Mouse (Mus musculus) intestine, embryonic 15.5 days (tissue): Measurements from ENCODE around the gene Nudt13. TPM values are rescaled to one million over a fixed set of nuclear protein-coding genes. Genes with fewer than 3 reads are reported as not detected.
A peak's percentile ranks its signal among the peaks of the same experiment; 100 is the strongest.
"Not testable (repeated sequence)": the region's sequence is repeated elsewhere in the genome, so short reads cannot be mapped to it uniquely, and the experiment has no call there.

Experiments
- ATAC-seq: fragments of 200-750 bp; cut with Nextera tagmentation; 2 replicates; pipeline ENCODE4 v1.8.0; 2017; ENCODE audit warnings: moderate TSS enrichment, moderate library complexity
- H3K27ac ChIP-seq: fragments of 300-500 bp; sonication (generic); 2 replicates; pipeline ENCODE4 v1.5.1; 2015; ENCODE audit warnings: mild to moderate bottlenecking, inconsistent platforms
- H3K27me3 ChIP-seq: fragments of 300-500 bp; sonication (generic); replicated peaks from 2 replicates; pipeline ENCODE4 v1.6.1; 2015; ENCODE audit warnings: inconsistent platforms
- H3K36me3 ChIP-seq: fragments of 300-500 bp; sonication (generic); 2 replicates; pipeline ENCODE4 v1.6.1; 2015; ENCODE audit warnings: inconsistent platforms
- H3K4me1 ChIP-seq: fragments of 300-500 bp; sonication (generic); replicated peaks from 2 replicates; pipeline ENCODE4 v1.6.1; 2015; ENCODE audit warnings: inconsistent platforms
- H3K4me2 ChIP-seq: fragments of 300-500 bp; sonication (generic); replicated peaks from 2 replicates; pipeline ENCODE4 v1.6.1; 2015; ENCODE audit warnings: mild to moderate bottlenecking, inconsistent platforms
- H3K4me3 ChIP-seq: fragments of 300-500 bp; sonication (generic); replicated peaks from 2 replicates; pipeline ENCODE4 v1.5.1; 2015; ENCODE audit warnings: inconsistent platforms
- H3K9ac ChIP-seq: fragments of 300-500 bp; sonication (generic); 2 replicates; pipeline ENCODE4 v1.6.1; 2015; ENCODE audit warnings: inconsistent platforms
- H3K9me3 ChIP-seq: fragments of 300-500 bp; sonication (generic); 2 replicates; pipeline ENCODE4 v1.6.1; 2016; ENCODE audit warnings: inconsistent platforms
- WGBS: fragments of 180-500 bp; shearing (Covaris S2); methylation state at CpG from one replicate; pipeline ENCODE4 v1.1.7; 2015; 5-methylcytosine and 5-hydroxymethylcytosine counted together
- polyA plus RNA-seq: library from polyadenylated mRNA; unstranded; fragments of >200 nt; fragmentation: Nextera tagmentation; extraction: Ambion mirVana; gene quantifications from 2 replicates; pipeline ENCODE4 v1.2.1, GENCODE M21; 2015

The Nudt13 gene
- polyA plus RNA-seq, 1 experiment from 2014 or later, result 17.8 TPM

GRCm38 (mm10) chr14:20294947-20295346 lies 450 bp downstream of the Nudt13 start:
- 34% methylated on average over 8 of the region's 8 CpGs for WGBS
- no peaks in the 10 kb centered on the region for H3K36me3 ChIP-seq
- H3K4me2 ChIP-seq, result peak overlapping the region; percentile 59
- H3K9ac ChIP-seq, result peak overlapping the region; percentile 47
- H3K27ac ChIP-seq, result no peak overlapping the region
- ATAC-seq, result 0 out of 2 replicates have a peak, but pooled peaks have one; percentile 39
- no peaks in the 10 kb centered on the region for H3K4me1 ChIP-seq
- H3K9me3 ChIP-seq, result no peaks in the 10 kb centered on the region
- no peaks in the 10 kb centered on the region for H3K27me3 ChIP-seq
- peak overlapping the region; percentile 47 for H3K4me3 ChIP-seq

DNA sequence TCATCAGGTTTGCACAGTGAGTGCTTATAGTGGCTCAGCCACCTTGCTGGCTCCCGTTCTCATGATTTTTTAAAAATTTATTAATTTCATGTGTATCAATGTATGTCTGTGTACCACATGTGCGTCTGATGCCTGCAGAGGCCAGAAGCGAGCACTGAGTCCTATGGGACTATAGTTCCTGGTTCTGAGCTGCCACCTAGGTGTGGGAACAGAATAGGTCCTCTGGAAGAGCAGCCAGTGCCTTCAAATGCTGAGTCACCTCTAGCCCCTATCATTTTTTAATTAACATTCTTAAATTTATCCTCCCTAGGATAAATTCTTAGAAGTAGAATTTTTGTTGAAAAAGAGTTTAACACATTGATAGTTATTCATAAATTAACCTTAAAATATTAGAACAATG lies 3.1 kb downstream of the Nudt13 start:
- Histone ChIP-seq H3K27ac (no peak overlapping the region), H3K9me3 (no peaks in the 10 kb centered on the region), H3K4me2 (no peak overlapping the region), H3K9ac (no peak overlapping the region), H3K4me1 (no peaks in the 10 kb centered on the region), H3K4me3 (no peak overlapping the region), H3K36me3 (no peaks in the 10 kb centered on the region), H3K27me3 (no peaks in the 10 kb centered on the region)
- 87% methylated on average over 3 of the region's 3 CpGs for whole genome bisulfite sequencing
- no peak for ATAC-seq

DNA sequence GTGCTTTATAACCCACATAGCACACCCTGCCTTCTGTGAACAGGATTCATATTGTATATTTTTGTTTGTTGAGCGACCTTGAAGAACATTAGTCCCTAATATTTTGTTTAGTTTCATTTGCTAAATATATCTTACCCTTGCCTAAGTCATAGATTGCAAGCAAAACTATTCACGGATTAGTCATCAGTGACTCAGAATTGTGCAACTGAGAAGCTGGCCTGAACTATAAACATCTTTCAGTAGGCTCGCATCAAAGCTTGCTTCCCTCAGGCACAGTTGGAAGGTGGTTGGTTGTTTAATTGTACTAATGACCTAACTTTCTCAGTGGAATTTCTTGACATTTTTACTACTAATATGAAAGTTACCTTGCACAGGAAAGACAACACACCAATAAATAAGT lies 3.6 kb downstream of the Nudt13 start:
- no peak overlapping the region for H3K27ac ChIP-seq
- WGBS, result 64% methylated on average over 3 of the region's 3 CpGs
- H3K4me2 ChIP-seq, result no peak overlapping the region
- H3K4me3 ChIP-seq, result no peak overlapping the region
- ATAC-seq, result no peak
- H3K9ac ChIP-seq, result no peak overlapping the region
- no peaks in the 10 kb centered on the region for H3K27me3 ChIP-seq
- no peaks in the 10 kb centered on the region for H3K4me1 ChIP-seq
- no peaks in the 10 kb centered on the region for H3K36me3 ChIP-seq
- H3K9me3 ChIP-seq, result no peaks in the 10 kb centered on the region

- ATAC-seq, H3K27ac ChIP-seq, H3K36me3 ChIP-seq: not testable (repeated sequence)
Measured at GRCm38 (mm10) chr14:20305085-20305484, 10.6 kb downstream of the Nudt13 start.

DNA sequence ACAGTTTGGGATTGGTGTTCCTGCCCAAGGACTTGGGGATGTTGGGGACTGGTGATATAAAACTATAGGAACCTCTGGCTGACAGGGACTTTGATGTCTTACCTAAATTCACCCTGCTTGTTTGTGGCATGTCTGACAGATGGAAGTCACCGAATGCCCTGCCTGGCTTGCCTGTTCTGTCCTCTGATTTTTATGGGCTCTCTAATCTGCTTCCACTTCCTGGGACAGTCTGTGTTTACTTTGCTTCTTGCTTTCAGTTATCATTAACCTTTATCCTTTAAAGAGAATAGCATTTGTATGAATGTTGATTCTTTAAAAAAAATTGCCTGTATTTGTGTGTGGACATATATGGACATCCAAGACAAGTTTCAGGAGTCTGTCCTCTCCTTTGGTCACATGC lies 20.6 kb downstream of the Nudt13 start:
- Histone ChIP-seq H3K4me1 (no peaks in the 10 kb centered on the region; the same call in 1 of the 2 replicates), H3K4me3 (no peak overlapping the region), H3K9ac (no peak overlapping the region), H3K27ac (no peak overlapping the region), H3K9me3 (no peaks in the 10 kb centered on the region), H3K4me2 (no peak overlapping the region), H3K36me3 (peaks cover 5% of the 10 kb centered on the region; the same call in 1 of the 2 replicates), H3K27me3 (no peaks in the 10 kb centered on the region)
- ATAC-seq, result peak; percentile 60; the same call in 1 of the 2 replicates
- 25% methylated on average over 1 of the region's 1 CpGs for WGBS

More at GRCm38 (mm10) chr14:20305085-20305484, 10.6 kb downstream of the Nudt13 start:
- not testable (repeated sequence) for H3K27me3 ChIP-seq, H3K4me3 ChIP-seq, H3K9ac ChIP-seq, H3K9me3 ChIP-seq, H3K4me1 ChIP-seq, H3K4me2 ChIP-seq
- WGBS, result 80% methylated on average over 2 of the region's 2 CpGs

DNA sequence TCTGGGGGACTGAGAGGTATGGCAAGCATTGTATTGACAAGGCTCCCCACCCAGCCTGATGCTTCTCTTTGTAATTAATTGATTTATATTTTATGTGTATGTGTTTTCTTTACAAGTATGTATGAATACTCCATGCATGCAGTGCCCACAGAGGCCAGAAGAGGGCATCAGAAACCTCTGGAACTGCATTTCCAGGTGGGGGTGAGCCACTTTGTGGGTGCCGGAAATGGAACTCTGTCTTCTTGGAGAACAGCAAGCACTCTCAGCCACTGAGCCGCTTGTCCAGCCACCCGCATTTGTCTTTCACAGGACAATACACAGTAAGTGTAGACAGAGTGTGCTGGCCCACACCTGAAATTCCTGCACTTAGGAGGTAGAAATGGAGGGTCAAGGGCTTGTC lies 24.9 kb downstream of the Nudt13 start:
- no peak overlapping the region for H3K9ac ChIP-seq
- peaks cover 18% of the 10 kb centered on the region for H3K36me3 ChIP-seq
- H3K4me1 ChIP-seq, result no peaks in the 10 kb centered on the region; the same call in 1 of the 2 replicates
- WGBS, result 84% methylated on average over 3 of the region's 3 CpGs
- ATAC-seq, result no peak
- H3K4me2 ChIP-seq, result no peak overlapping the region
- no peaks in the 10 kb centered on the region for H3K9me3 ChIP-seq
- no peaks in the 10 kb centered on the region for H3K27me3 ChIP-seq
- H3K4me3 ChIP-seq, result no peak overlapping the region
- H3K27ac ChIP-seq, result no peak overlapping the region

DNA sequence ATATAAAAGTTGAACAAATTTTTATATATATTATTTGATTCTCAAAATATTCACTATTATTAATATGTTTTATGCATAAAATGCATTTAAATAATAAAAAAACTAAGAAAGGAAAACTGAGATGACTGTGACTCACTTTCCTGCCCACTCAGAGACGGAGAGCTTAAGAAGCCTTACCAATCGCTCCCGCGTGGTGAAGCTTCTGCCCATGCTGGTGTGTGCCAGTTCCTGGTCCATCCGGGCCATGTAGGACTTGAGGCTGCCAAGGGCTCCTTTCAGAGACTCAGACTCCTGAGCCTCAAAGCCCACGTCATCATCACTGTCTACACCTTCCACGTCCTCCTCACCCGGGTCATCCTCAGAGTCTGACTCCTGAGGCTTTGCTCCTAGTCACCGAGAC lies 29.7 kb downstream of the Nudt13 start:
- WGBS, result 95% methylated on average over 9 of the region's 9 CpGs
- Histone ChIP-seq H3K27me3 (no peaks in the 10 kb centered on the region), H3K9me3 (no peaks in the 10 kb centered on the region), H3K4me2 (no peak overlapping the region), H3K36me3 (peaks cover 22% of the 10 kb centered on the region), H3K9ac (no peak overlapping the region), H3K27ac (no peak overlapping the region), H3K4me3 (no peak overlapping the region), H3K4me1 (no peaks in the 10 kb centered on the region)
- ATAC-seq, result no peak

GRCm38 (mm10) chr14:20328474-20328873 lies 34.0 kb downstream of the Nudt13 start:
- H3K4me3 ChIP-seq, result no peak overlapping the region
- H3K27me3 ChIP-seq, result no peaks in the 10 kb centered on the region
- no peak overlapping the region for H3K9ac ChIP-seq
- ATAC-seq, result no peak
- peaks cover 25% of the 10 kb centered on the region for H3K36me3 ChIP-seq
- no peak overlapping the region for H3K27ac ChIP-seq
- no peak overlapping the region for H3K4me2 ChIP-seq
- no peaks in the 10 kb centered on the region for H3K4me1 ChIP-seq
- H3K9me3 ChIP-seq, result no peaks in the 10 kb centered on the region
- WGBS, result 61% methylated on average over 9 of the region's 9 CpGs

GRCm38 (mm10) chr14:20331316-20331715 lies 36.8 kb downstream of the Nudt13 start:
- Histone ChIP-seq H3K4me3 (no peak overlapping the region), H3K36me3 (peaks cover 27% of the 10 kb centered on the region), H3K4me1 (no peaks in the 10 kb centered on the region), H3K4me2 (no peak overlapping the region), H3K9ac (no peak overlapping the region), H3K27me3 (no peaks in the 10 kb centered on the region), H3K9me3 (no peaks in the 10 kb centered on the region), H3K27ac (no peak overlapping the region)
- 88% methylated on average over 4 of the region's 4 CpGs for WGBS
- ATAC-seq, result no peak

DNA sequence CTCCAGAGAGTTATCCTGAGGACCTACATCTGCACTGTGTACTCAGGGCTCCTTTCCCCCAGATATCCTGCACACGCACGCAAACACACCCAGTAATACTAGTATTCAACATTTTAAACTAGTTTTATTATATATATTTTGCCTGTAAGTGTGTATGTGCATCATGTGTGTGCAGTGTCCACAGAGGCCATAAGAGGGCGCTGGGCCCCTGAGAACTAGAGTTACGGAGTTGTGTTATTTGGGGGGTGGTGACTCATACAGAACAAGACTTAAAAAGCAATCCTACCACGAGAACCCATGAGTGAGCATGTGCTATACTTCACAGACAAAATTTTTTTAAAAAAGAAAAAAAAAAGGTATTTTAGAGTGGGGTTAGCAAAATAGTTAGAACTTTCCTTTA lies 44.9 kb downstream of the Nudt13 start:
- Histone ChIP-seq H3K27me3 (no peaks in the 10 kb centered on the region), H3K9me3 (no peaks in the 10 kb centered on the region), H3K4me1 (no peaks in the 10 kb centered on the region), H3K4me3 (no peak overlapping the region), H3K27ac (no peak overlapping the region), H3K9ac (no peak overlapping the region), H3K36me3 (peaks cover 19% of the 10 kb centered on the region), H3K4me2 (no peak overlapping the region)
- ATAC-seq, result no peak
- WGBS, result 96% methylated on average over 5 of the region's 5 CpGs

DNA sequence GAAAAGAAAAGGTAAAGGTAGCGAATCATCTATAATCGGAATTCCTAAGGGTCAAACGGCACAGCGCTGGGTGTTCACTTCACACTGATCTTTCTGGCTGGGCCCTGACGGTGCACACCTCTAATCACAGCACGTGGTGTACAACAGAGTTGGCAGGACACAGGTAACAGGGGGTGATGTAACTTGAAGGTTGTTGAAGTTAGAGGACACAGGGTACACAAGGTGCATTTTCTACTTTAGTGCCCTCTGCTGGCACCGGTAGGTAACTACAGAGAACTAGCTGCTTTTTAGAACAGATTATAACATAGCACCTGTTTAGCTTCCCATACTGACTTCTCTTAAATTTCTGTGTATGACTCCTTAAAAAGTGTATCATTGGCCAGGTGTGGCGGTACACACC lies 45.7 kb downstream of the Nudt13 start:
- no peaks in the 10 kb centered on the region for H3K27me3 ChIP-seq
- H3K27ac ChIP-seq, result no peak overlapping the region
- H3K4me3 ChIP-seq, result no peak overlapping the region
- no peak for ATAC-seq
- H3K4me2 ChIP-seq, result no peak overlapping the region
- WGBS, result 81% methylated on average over 8 of the region's 8 CpGs
- H3K9ac ChIP-seq, result no peak overlapping the region
- H3K4me1 ChIP-seq, result no peaks in the 10 kb centered on the region
- peaks cover 19% of the 10 kb centered on the region for H3K36me3 ChIP-seq
- no peaks in the 10 kb centered on the region for H3K9me3 ChIP-seq

GRCm38 (mm10) chr14:20340866-20341265 lies 46.4 kb downstream of the Nudt13 start:
- ATAC-seq, result no peak
- Histone ChIP-seq H3K4me3 (no peak overlapping the region), H3K4me1 (no peaks in the 10 kb centered on the region), H3K9me3 (no peaks in the 10 kb centered on the region), H3K4me2 (no peak overlapping the region), H3K9ac (no peak overlapping the region), H3K27me3 (no peaks in the 10 kb centered on the region), H3K27ac (no peak overlapping the region), H3K36me3 (peaks cover 16% of the 10 kb centered on the region)
- WGBS, result 80% methylated on average over 7 of the region's 7 CpGs

DNA sequence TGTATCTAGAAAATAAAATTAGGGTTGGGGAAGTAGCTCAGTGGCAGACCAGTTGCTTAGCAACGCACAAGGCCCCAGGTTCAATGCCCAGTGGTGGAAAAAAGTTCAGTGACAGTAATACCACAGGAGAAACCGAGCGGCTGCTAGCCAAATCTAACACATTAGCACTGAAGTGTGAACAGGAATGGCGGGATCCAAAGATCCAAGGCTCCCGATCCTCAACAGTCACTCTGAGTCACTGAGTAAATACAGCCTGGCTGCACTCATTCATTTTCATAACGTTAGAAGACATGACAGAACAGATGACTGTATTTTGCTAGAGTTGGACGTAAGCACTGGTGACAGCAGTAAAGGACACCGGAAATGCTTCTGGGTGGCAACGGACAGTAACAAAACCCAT lies 51.4 kb downstream of the Nudt13 start:
- ATAC-seq, result no peak
- H3K9ac ChIP-seq, result no peak overlapping the region
- 0 out of 2 replicates have a peak, but pooled peaks cover 12% of the 10 kb centered on the region for H3K4me1 ChIP-seq
- no peak overlapping the region for H3K27ac ChIP-seq
- H3K4me2 ChIP-seq, result no peak overlapping the region
- WGBS, result 83% methylated on average over 9 of the region's 9 CpGs
- H3K27me3 ChIP-seq, result no peaks in the 10 kb centered on the region
- H3K36me3 ChIP-seq, result peaks cover 3% of the 10 kb centered on the region; the same call in 1 of the 2 replicates
- H3K9me3 ChIP-seq, result no peaks in the 10 kb centered on the region
- H3K4me3 ChIP-seq, result no peak overlapping the region
